Mouse (Mus musculus) frontal cortex, adult (tissue): ENCODE data around the gene Nectin2.
A peak's percentile ranks its signal among the peaks of the same experiment; 100 is the strongest.

Experiments
- ATAC-seq: cut with Nextera tagmentation; 2 replicates; pipeline ENCODE4 v1.9.2; 2017; ENCODE audit warnings: mild to moderate bottlenecking, moderate library complexity, mixed read lengths; ENCODE audit not compliant: low TSS enrichment

The Nectin2 gene

DNA sequence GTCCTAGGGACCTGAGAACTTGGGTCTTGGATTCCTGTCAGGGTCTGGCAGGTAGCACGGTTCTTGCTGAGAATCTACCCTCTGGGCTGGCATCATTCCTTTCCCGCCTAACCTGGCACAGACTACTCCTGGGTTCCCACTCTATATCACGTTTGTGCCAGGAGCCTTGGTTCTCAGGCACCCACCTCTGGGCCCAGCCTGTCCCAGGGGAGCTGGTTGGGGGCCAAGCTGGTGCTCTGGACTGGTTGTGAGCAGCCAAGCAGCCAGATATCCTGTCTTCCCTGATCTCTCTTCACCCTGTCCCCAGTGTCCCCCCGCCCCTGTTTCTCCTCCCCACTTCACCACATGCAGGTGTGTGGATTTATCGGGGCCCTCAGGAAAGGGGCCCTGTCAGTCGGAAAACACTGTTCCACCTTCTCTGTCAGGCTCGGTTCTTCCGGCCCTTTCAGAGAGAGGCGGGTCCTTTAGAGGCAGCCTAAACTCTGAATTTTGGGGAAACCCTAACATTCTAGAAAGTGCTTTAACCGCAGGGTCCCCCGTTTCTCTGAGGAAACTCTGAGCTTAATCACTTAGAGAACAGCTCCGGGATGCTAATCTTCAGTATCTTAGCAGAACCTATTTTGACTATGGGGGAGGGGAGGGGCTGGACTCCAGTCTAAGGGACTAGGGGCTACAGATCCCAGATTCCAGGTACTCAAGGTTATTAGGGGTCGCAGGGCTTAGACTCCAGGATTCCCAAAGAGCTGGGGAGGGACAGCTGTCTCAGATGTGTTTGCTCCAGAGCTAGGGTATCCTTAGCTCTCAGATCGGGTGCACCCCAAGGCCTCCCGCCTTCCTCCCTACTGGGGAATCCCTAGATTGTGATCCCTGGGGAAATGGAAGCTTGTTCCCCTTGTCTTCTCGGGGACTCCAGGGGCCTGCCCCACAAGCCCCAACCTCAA is 19.4 kb upstream of the Nectin2 start:
- no peak for ATAC-seq

DNA sequence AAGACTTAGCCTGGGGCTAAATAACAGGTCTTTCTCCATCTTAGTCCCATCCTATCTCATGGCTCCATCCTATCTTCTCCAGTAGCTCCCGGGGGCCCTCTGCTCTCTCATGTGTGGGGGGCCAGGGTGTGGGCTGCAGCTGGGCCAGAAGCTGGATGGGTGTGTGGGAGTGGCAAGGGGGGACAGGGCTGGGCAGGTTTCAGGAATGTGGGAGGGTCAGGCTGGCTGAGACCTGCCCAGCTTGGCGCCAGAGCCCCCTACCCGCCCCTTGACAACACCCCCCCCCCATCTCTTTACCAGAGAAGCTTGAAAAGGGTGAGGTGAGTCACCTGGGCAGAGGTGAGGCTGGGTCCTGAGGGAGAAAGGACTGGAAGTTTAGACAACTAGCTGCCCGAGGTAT is 18.7 kb upstream of the Nectin2 start:
- no peak for ATAC-seq

DNA sequence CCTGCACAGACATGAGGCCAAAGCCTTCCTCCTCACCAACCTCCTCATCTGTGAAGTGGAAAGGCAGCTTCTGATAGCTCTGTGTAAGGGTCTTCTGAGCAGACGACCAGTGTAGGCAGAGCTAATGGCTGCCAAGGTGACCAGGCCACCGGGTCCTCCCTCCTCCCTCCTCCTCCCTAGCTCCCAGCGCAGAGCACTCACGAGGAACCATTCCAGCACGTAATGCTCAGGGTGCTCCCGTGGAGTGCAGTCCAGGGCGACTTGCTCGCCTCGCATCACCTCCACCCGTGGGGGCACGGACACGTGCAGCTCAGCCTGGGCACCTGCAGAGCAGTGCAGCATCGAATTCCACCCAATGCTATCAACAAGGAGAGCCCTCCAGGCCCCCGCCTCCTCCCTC is 18.0 kb upstream of the Nectin2 start:
- no peak for ATAC-seq

DNA sequence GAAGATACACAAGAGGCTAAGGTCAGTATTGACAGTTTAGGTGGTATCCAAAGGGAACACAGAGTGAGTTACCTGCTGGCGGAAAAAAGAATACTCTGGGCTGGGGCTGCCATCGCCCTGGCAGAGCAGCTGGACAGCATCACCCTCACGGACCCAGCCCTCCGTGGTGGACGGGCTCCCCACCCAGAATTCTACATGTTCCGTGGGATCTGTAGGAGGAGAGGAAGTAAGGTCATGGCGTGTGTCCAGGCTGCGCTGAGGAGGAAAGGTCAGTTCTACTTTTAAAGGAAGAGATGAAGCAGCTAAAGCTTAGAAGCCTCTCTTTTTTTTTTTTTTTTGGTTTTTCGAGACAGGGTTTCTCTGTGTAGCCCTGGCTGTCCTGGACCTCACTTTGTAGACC is 14.3 kb upstream of the Nectin2 start:
- no peak for ATAC-seq

DNA sequence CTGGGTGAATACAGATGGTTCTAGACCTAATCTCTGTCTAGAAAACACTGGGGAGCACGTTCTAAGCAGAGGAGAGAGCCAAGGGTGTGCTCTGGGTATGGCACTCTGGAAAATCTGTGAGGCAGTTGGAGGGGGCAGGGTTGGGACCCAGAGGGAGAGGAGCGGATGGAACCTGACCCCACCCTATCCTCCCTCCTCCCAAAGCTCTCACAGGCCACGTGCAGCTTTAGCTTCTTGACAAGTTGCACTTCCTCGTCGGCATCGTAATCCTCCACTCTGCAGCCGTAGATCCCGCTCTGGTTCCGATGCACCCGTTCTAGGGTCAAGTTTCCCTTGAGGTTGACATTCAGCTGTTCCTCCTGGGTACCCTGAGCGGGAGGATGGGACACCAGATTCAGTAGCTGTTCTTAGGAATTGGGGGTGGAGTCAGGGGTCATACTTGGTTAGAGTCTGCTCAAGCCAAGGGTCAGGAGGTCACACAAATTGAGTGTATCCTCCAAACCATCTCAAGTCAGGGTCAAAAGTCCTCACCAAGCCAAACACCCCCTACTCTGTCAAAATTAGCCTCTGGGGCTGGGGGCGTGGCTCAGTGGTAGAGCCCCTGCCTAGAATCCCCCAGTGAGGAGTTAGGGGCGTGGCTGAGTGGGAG is 13.7 kb upstream of the Nectin2 start:
- no peak for ATAC-seq

DNA sequence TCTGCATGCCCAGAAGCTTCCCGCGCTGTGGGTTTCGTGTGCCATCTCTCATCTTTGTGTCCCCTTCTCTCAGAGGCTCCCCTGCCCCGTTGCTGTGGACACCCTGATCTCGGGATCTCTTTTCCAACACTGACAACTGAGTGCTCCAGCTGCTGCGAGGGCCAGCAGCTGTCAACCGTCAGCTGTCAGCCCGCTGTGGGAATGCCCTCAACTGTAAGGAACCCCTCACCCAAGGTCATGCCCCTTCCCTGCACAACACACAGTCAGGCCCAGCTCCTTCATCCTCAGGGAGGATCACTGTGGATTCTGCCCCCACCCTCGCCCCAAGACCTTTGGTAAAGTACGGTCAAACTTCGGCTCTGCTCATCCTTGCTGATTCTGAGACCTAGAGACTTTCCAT is 12.0 kb upstream of the Nectin2 start:
- no peak for ATAC-seq

DNA sequence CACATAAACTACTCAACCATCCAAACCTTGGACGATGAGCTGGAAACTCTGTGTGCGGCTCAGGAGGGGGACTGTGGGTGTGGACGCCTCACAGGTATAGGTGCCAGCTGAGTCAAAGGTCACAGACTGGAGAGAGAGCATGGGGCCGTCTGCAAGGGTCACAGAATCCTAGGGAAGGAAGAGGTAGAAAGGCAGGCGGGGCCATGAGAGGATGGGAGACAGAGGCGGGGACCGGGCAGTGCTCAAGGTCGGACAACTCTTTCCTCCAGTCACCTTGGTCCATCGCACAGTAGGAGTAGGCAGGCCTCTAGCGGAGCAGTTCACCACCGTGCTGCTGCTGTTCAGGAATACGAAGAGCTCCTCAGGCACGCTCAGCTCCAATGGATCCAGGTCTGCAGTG is 9.7 kb upstream of the Nectin2 start:
- no peak for ATAC-seq

DNA sequence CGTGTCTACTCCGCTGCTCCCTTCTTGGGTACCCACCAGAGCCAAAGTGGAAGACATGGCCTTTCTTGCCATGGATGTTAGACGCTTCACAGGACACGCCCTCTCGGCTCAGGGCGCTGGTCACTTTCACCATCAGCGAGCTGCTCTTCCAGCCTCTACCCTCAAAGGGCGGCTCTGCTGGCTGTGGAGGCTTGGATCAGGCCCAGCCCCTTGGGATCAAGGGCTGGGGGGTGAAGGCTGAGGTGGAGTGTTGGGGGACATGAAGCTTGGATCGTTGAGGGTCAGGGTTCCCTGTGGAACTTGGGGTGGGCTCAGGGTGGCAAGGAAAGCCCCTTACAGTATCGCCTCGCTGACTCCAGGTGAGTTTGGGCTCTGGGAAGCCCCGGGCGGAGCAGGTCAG is 8.3 kb upstream of the Nectin2 start:
- ATAC-seq, result no peak

DNA sequence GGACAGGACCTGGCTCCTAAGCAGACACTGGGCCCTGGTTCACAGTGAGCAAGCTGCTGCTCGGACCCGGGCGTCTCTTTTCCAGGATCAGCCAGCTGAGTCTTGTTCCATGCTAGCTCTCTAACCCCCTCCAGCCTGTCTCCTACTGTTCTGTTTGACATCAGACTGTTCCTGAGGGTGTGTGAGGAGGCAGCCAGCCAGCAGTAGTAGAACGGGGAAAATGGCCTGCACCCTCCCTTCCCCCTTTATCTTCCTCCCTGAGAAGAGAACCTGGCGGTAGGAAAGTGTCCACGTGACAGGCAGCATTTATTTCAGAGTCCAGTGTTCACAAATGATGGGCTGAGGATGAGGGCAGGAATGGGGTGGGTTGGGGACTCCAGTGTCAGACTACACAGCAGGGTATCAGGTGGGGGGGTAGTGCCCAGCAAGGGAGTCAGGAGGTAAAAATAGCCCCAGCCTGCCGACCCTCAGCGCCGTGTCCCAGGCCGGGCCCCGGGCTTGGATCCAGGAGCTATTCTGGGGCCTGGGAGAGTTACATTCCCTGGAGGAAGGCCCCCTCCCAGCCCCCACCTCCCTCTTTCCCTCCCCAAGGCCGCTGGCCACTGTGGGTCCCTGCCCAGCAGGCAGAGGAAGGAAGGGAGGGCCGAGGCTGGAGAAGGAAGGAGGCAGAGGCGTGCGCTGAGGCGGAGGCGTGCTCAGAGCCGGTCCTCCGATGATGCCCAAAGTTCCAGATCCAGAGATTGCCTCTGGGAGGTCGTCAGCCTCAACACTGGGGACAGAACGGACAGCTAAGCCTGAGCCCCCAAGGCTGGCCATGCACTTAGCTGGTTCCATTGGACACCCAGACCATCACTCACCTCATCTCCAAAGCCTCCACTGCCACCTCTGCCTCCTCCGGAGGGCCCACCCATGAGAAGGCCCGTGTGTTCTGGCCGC is 5.8 kb upstream of the Nectin2 start:
- no peak for ATAC-seq

DNA sequence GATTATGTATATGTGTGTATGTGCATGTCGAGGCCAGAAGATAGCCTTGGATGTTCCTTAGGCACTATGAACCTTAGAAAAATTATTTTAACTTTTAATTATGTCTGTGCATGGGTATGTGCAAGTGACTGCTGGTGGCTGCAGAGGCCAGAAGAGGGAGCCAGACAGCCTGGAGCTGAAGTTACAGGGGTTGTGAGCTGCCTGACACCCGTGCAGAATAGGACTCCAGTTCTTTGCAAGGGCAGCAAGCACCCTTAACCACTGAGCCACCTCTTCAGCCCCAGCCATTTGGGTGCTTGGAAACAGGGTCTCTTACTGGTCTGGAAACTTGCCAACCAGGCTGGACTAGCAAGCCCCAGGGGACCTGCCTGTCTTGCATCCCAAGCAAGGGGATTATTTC is 4.7 kb upstream of the Nectin2 start:
- ATAC-seq, result no peak

DNA sequence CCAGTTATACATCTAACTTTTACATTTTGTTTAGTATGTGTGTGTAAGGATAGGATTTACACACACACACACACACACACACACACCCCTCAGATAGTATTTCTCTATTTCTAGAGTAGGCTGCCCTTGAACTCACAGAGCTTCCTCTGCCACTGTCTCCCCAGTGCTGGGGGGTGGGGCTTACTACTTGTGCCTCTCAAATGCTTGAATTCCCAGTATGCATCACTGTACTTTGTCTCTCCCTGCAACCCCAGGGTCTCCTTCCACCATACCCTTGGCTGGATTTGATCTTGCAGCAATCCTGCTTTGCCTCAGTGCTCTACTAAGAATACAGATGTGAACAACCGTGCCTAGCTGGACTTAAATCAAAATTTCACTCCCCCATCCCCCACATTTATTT is 3.8 kb upstream of the Nectin2 start:
- no peak for ATAC-seq

DNA sequence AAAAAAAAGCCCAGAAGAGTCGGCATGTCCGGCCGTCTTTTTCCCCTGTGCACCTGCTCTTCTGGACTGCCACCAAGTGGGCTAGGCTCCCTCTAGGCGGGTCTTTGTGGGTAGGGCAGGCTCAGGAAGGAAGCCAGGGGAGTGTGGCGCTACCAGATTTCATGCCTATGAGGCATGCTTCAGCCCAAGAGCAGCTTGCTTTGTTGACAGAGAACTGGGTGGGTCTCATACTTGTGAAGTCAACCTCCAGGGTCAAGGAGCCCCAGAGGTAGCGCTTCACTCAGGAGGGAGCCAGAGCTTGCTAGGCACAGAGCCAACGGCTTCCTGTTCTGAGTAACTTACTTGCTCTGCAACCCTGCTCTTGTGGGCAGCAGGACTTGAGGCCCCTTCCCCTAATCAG is 3.3 kb upstream of the Nectin2 start:
- ATAC-seq, result no peak

DNA sequence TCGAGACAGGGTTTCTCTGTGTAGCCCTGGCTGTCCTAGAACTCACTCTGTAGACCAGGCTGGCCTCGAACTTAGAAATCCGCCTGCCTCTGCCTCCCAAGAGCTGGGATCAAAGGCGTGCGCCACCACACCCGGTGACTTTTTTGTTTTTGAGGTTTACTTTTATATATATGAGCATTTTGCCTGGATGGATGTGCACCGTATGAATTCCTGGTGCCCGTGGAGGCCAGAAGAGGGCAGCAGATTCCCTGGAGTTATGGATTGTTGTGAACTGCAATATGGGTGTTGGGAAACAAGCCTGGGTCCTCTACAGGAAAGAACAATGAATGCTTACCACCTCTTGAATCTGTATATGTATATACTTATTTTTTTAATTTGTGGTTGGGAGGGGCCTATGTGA is 2.4 kb upstream of the Nectin2 start:
- ATAC-seq, result no peak

DNA sequence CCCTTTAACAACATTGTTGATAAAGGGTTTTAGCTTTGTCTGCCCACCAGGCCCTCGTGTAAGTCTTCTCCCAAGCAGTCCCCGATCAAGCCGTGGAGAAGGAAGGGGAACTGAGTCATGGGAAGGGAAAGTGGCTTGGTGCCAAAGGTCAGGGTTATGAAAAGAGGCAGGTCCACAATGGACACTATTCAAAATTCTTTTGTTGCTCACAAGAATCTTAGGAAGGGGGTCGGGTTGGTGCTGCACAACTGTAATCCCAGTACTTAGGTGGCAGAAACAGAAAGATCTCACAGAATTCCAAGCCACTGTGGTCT is 744 bp upstream of the Nectin2 start:
- no peak for ATAC-seq

DNA sequence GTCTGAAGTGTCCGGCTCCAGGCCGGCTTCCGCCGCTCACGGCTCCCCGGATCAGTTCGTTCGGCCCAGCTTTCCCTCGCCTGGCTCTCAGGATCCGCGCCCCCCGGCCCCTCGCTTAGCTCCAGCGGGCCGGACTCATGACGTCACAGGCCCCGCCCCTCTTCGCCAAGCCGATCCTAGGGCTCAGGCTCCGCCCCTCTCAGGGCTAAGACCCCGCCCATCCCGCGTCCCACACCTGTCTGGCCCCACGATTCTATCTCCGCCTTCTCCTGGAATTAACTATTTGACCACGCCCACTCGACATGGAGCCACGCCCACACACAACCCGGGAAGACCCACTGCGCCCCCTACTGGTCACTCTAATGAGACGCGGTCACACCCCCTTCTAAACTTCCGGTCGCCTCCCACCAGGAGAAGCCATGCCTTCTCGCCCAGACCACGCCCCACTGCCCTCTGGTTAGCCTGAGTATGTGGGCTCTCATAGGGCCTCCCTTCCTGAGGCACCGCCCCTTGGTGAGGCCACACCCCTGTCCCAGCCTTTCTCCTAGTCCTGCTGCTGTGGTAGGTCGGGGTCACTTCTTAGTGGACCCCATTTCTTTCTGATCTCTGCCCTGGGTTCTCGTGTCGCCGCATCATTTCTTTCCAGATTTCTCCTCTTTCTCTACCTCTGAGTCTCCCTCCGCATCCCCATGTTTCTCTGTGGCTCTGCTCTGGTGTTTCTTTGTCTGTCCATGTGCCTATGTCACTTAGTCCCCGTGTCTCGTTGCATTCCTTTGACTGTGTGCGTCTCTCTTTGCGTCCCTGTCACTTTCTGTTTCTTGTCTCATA is 680 bp downstream of the Nectin2 start:
- ATAC-seq, result peak; percentile 86

DNA sequence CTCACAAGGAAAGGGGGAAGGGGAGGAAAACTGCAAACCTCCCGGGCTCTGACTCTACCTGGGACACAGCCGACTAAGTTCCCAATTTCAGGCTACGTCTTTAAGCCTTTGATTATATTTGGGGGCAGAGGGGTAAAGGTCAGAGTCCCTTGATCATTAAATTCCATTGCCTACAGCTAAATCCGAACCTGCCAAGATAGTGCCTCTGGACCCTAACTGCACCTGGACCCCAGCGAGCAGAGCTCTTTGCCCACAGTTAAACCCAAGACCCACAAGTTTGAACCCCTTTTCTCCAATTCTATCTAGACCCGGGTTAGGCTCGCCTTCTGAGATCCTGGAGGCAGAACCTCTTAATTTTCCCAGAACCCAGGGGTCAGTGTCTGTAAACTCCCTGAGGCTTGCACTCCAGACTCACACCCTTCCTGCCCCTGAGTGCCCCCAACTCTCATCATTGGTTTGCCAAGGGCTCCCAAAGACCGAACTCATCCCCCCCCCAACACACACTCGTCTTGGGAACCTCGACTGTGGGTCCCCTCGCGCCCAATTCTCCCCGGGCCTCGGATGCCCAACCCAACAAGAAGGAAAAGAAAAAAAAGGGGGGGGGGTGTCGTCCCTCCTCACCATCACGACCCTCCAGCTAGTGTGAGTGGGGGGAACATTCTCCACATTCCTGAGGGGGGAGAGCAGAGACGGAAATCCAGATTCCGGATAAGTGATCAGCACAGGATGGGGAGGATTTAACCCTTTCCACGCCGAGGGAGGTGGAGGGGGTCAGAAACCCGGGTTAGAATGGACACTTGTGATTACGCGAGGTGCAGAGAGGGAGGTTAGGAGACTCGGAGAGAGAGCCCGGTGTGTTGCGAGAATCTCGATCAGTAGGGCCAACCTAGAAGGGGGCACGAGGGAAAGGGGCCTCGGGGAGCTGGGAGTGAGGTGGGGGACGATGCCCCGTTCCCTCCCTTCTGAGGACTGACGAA is 1.8 kb downstream of the Nectin2 start:
- no peak for ATAC-seq

DNA sequence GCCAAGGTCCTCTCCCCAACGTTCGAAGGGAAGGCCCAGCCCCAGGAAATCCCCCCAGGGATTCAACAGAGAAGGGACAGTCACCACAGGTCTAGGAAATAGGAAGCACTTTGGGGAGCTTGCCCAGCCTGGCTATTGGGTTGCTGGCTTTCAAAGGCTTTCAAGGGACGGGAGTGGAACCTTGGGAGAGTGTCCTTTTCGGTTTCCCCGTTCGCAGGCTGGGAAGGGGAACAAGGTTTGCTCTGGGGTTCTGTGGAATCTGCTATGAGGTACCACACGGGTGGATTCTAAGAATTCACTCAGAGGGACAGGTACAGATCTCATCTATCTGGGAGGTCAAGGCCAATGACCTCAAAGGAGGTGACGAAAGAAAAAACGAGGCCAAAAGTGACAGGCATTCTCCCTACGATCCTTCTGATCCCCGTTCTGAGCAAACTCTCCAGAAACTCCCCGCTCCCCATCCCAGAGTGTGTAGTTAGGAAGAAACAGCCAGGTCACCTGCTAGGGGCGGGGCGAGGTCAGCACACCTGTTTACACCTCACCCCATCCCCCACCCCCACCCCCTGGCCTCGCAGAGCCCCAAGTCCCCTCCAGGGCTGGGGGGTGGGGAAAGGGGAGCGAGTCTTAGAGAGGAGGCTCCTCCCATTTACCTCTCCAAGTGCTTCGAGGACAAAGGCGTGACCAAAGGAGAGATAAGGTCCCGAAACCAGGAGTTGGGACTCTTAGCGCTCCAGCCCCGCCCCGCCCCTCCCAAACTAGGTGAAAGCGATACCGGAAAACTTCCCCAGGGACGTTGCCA is 2.7 kb downstream of the Nectin2 start:
- ATAC-seq, result no peak

DNA sequence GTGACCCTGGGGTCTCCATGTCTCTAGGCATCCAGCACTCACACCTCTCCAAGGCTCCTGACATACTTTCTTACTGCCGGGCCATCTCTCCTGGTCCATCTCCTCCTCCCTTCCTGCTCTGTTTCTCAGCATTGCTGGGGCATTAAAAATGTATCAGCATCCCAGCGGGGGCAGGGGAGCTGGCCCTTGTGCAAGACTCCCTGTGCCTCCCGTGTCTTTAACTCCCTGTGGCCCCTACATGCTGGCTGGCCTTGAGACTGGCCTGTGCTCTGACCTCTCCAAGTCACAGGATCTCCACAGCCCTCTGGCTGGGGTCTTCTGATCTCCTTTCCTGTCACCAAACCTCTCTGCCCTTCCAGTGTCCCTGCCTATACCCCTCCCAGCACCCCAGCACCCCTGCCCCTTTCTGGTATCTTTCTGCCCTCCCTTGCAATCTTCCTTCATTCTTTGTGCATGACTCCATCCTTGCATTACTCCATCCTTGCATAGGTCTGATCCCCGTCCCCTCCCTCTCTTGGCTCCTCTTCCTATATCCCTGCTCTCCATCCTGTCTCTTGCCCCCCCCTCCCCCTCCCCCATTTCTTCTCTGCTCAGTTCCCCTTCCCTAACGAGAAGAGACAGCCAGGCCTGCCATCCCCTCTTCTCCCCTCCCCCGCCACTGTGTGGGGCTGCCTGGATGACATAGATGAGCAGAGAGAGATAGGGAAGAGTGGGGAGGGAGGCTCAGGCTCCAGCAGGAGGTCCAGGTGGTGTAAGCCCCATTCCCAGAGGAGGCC is 3.7 kb downstream of the Nectin2 start:
- no peak for ATAC-seq

DNA sequence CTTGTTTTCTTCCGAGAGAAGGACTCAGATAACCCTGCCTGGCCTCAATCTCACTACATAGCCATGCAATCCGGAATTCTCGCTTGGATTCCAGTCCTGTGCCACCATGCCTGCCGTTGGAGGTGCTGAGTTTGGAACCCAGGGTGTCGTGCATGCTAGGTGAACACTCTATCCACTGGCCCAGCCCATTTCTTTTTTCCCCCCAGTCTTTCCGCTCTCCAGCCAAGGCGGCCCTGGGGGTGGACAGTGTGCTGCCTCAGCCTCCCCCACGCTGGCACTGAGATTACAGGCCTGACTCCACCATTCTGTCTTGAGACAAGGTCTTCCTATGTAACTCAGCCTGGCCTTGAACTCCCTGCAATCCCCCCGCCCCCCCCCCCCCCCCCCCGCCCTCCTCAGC is 4.3 kb downstream of the Nectin2 start:
- no peak for ATAC-seq
